Mouse (Mus musculus) kidney, postnatal 0 days (tissue): Measurements from ENCODE around the gene Srsf3. TPM values are rescaled to one million over a fixed set of nuclear protein-coding genes. Genes with fewer than 3 reads are reported as not detected.
"Not testable (repeated sequence)": the region's sequence is repeated elsewhere in the genome, so short reads cannot be mapped to it uniquely, and the experiment has no call there.

ENCODE experiments used
- ATAC-seq: fragments of 200-750 bp; cut with Nextera tagmentation; replicated peaks from 2 replicates; pipeline ENCODE4 v1.8.0; 2017; ENCODE audit warnings: low read depth, moderate number of reproducible peaks, moderate TSS enrichment, moderate library complexity; ENCODE audit not compliant: low FRiP score
- DNase-seq: peaks from one replicate; pipeline ENCODE4 v3.0.0-alpha.2; 2016; ENCODE audit warnings: low spot score
- H3K27ac ChIP-seq: fragments of 300-500 bp; sonication (generic); 2 replicates; pipeline ENCODE4 v1.5.1; 2014; ENCODE audit warnings: mild to moderate bottlenecking
- H3K27me3 ChIP-seq: fragments of 300-500 bp; sonication (generic); 2 replicates; pipeline ENCODE4 v1.6.1; 2014; ENCODE audit warnings: low read length, mixed read lengths; ENCODE audit not compliant: insufficient read depth
- H3K36me3 ChIP-seq: fragments of 300-500 bp; sonication (generic); 2 replicates; pipeline ENCODE4 v1.6.1; 2014; ENCODE audit warnings: low read length, mixed read lengths; ENCODE audit not compliant: insufficient read depth
- H3K4me1 ChIP-seq: fragments of 300-500 bp; sonication (generic); replicated peaks from 2 replicates; pipeline ENCODE4 v1.6.1; 2014; ENCODE audit warnings: antibody characterized with exemption, low read length, mixed read lengths; ENCODE audit not compliant: insufficient read depth
- H3K4me2 ChIP-seq: fragments of 300-500 bp; sonication (generic); 2 replicates; pipeline ENCODE4 v1.6.1; 2014; ENCODE audit warnings: mild to moderate bottlenecking, low read length, moderate library complexity, mixed read lengths
- H3K4me3 ChIP-seq: fragments of 300-500 bp; sonication (generic); replicated peaks from 2 replicates; pipeline ENCODE4 v1.5.1; 2014; ENCODE audit warnings: low read depth, low read length
- H3K9ac ChIP-seq: fragments of 300-500 bp; sonication (generic); 2 replicates; pipeline ENCODE4 v1.6.1; 2014; ENCODE audit warnings: low read depth, low read length
- H3K9me3 ChIP-seq: fragments of 300-500 bp; sonication (generic); replicated peaks from 2 replicates; pipeline ENCODE4 v1.6.1; 2016; ENCODE audit warnings: low read length, inconsistent platforms, mixed read lengths
- CTCF ChIP-seq: IDR thresholded peaks from 2 replicates; pipeline ENCODE4 v1.5.1; 2016; ENCODE audit warnings: antibody characterized with exemption, low read depth, mild to moderate bottlenecking, moderate library complexity
- WGBS: fragments of 180-500 bp; shearing (Covaris S2); extraction: QIAGEN DNeasy Blood & Tissue Kit; methylation state at CpG from one replicate; pipeline ENCODE4 v1.1.7; 2014; 5-methylcytosine and 5-hydroxymethylcytosine counted together
- polyA plus RNA-seq: library from polyadenylated mRNA; unstranded; fragments of >200 nt; fragmentation: Nextera tagmentation; extraction: Ambion mirVana; gene quantifications from 2 replicates; pipeline ENCODE4 v1.2.1, GENCODE M21; 2015

Srsf3 gene
- polyA plus RNA-seq, 1 experiment from 2014 or later, result 456 TPM

DNA sequence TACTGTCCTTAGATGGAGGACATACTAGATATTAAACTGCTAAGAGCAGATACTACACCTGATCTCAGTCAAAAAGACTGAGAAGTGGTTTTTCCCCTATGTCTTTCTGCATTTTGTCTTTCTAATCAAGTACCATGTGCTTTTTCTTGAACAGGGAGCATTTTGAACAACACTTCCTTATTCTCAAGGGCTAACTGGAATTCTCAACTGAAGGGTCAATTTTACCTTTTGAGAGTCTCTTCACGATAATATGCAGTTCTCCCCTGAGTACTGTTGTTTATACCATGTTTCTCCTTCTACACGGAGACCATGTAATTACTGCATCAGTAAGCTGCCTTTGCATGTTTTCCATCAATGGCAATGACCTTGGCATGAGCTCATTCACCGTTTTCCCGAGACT lies 42.4 kb upstream of the Srsf3 start:
- Histone ChIP-seq H3K4me1 (no peaks in the 10 kb centered on the region), H3K36me3 (peaks cover 25% of the 10 kb centered on the region), H3K27ac (no peak overlapping the region), H3K4me3 (no peak overlapping the region), H3K9ac (no peak overlapping the region), H3K4me2 (no peak overlapping the region), H3K9me3 (no peaks in the 10 kb centered on the region), H3K27me3 (no peaks in the 10 kb centered on the region)
- WGBS, result 76% methylated on average over 4 of the region's 4 CpGs
- ATAC-seq (no peak), DNase-seq (no peak)
- no peak for TF ChIP-seq CTCF

DNA sequence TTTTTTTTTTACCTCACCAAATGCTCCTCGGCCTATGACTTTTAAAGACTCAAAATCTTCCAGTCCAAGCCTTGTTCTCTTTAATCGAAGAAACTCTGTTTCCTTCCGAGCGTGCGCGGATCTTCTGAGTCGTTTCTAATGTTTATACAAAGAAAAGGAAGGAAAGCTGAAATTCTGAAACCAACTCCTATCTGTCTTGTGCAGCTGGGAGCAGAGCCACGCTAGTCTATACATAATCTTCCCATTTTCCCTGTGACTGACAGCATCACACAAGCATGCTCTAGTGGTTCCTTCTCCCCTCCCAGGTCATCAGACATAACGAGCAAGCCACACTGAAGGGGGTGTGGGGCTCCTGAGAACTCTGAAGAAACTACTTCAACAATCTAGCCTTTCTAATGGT lies 41.1 kb upstream of the Srsf3 start:
- TF ChIP-seq CTCF, result no peak
- no peak overlapping the region for H3K27ac ChIP-seq
- no peak overlapping the region for H3K4me3 ChIP-seq
- no peak for DNase-seq
- WGBS, result 81% methylated on average over 9 of the region's 9 CpGs
- no peaks in the 10 kb centered on the region for H3K9me3 ChIP-seq
- no peaks in the 10 kb centered on the region for H3K27me3 ChIP-seq
- ATAC-seq, result no peak
- no peak overlapping the region for H3K9ac ChIP-seq
- no peaks in the 10 kb centered on the region for H3K4me1 ChIP-seq
- H3K4me2 ChIP-seq, result no peak overlapping the region
- H3K36me3 ChIP-seq, result peaks cover 25% of the 10 kb centered on the region

DNA sequence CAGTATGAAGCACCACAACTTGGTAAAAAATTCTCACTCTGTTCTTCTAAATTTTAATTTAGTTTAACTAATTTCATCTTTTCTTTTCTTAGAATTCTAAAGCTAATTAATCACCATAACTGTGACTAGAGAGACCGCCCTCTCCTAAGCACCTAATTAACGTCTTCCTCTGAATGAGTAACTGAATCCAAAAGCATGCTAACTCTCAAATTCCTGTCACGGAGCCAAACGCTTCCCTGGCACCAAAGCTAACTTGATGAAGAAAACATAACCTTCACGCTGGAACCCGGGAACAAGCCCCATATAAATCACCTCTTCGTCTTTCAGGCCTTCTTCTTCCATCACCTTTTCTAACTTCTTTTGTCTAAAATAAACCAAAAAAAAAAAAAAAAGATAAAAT lies 40.3 kb upstream of the Srsf3 start:
- H3K36me3 ChIP-seq, result peaks cover 26% of the 10 kb centered on the region

DNA sequence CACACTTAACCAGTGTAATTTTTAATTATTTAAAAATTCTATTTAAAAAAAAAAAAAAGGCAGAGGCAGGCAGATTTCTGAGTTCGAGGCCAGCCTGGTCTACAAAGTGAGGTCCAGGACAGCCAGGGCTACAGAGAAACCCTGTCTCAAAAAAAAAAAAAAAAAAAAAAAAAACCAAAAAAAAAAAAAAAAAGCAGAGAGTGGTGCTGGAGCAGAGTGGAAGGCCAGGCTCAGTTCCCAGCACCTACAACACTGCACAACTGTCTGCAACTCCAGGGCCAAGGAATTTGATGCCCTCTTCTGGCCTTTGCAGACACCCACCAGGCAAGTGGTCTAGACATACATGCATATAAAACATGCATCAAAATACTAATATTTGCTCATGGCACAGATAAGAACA lies 39.4 kb upstream of the Srsf3 start:
- H3K27me3 ChIP-seq, result not testable (repeated sequence)

More for the DNA sequence above, 40.3 kb upstream of the Srsf3 start:
- H3K9me3 ChIP-seq, result no peaks in the 10 kb centered on the region
- H3K4me1 ChIP-seq, result no peaks in the 10 kb centered on the region
- 35% methylated on average over 7 of the region's 7 CpGs for WGBS
- H3K4me3 ChIP-seq, result no peak overlapping the region
- no peak overlapping the region for H3K27ac ChIP-seq
- H3K9ac ChIP-seq, result no peak overlapping the region
- H3K4me2 ChIP-seq, result no peak overlapping the region
- DNase-seq (peak; percentile 19), ATAC-seq (no peak)
- H3K27me3 ChIP-seq, result no peaks in the 10 kb centered on the region
- no peak for TF ChIP-seq CTCF

DNA sequence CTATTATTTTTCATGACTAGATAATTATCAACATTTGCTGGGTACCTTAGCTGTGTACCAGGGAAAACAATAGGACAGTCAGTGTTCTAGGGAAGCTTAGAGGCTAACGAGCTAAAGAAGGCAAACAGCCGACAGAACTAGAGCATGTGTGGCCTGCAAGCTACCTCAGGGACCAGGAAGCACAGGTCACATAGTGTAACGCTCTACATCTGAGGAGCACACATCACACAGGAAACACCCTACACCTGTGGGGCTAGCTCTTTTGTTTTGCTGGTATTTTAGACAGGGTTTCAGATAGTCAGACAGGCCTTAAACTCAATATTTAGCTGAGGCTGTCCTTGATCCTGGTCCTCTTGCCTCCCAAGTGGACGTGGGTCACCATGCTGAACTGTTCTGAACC lies 37.8 kb upstream of the Srsf3 start:
- no peaks in the 10 kb centered on the region for H3K4me1 ChIP-seq

More for the DNA sequence above, 39.4 kb upstream of the Srsf3 start:
- not testable (repeated sequence) for ATAC-seq, H3K9me3 ChIP-seq, H3K4me1 ChIP-seq, H3K27ac ChIP-seq, H3K9ac ChIP-seq, H3K4me2 ChIP-seq, DNase-seq, H3K4me3 ChIP-seq
- WGBS, result 100% methylated on average over 1 of the region's 1 CpGs
- peaks cover 31% of the 10 kb centered on the region for H3K36me3 ChIP-seq

DNA sequence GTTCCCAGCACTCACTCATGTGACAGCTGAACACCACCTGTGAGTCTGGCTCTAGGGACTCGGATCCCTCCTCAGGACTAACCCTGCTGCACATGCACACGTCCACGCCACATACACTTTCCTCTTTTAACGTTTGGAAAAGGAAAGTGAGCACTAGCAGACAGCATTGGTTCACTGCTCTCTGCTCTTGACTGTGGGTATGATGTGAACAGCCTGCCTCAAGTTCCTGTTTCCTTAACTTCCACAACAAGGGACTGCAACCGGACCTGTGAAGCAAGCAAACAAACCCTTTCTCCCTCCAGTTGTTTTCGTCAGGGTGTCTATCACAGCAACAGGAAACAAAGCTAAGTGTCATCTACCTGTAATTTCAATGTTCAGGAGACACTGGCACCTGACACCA lies 32.0 kb upstream of the Srsf3 start:
- no peak overlapping the region for H3K4me3 ChIP-seq
- no peaks in the 10 kb centered on the region for H3K4me1 ChIP-seq
- ATAC-seq, result no peak
- no peak for TF ChIP-seq CTCF
- H3K9ac ChIP-seq, result no peak overlapping the region
- H3K4me2 ChIP-seq, result no peak overlapping the region
- H3K9me3 ChIP-seq, result no peaks in the 10 kb centered on the region
- H3K27ac ChIP-seq, result no peak overlapping the region
- no peaks in the 10 kb centered on the region for H3K27me3 ChIP-seq
- 84% methylated on average over 6 of the region's 6 CpGs for WGBS
- DNase-seq, result no peak
- H3K36me3 ChIP-seq, result peaks cover 32% of the 10 kb centered on the region; the same call in 1 of the 2 replicates

More for the DNA sequence above, 37.8 kb upstream of the Srsf3 start:
- peaks cover 38% of the 10 kb centered on the region for H3K36me3 ChIP-seq
- H3K9me3 ChIP-seq, result no peaks in the 10 kb centered on the region
- no peak for ATAC-seq
- no peak overlapping the region for H3K4me3 ChIP-seq
- no peak for DNase-seq
- no peak overlapping the region for H3K27ac ChIP-seq
- no peak for TF ChIP-seq CTCF
- H3K27me3 ChIP-seq, result no peaks in the 10 kb centered on the region
- 83% methylated on average over 4 of the region's 4 CpGs for WGBS
- no peak overlapping the region for H3K9ac ChIP-seq
- no peak overlapping the region for H3K4me2 ChIP-seq

DNA sequence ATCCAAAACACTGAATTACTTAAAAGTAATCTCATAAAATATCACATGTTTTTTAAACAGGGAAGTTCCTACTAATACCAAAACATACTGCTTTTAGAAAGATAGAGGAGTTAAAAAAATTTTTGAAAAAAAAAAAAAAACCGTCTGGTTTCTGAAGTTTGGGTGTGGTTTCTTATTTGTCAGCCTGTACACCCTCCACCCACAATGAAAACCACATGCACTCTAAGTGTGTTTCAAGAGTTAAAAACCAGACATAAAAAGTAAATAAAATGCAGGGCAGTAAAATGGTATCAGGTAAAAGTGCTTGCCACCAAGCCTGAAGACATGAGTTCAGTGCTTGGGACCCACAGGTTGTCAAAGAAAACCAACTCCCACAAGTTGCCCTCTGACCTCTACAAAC lies 28.7 kb upstream of the Srsf3 start:
- Histone ChIP-seq H3K4me2 (no peak overlapping the region), H3K4me1 (no peaks in the 10 kb centered on the region), H3K4me3 (no peak overlapping the region), H3K9me3 (no peaks in the 10 kb centered on the region), H3K9ac (no peak overlapping the region), H3K36me3 (peaks cover 16% of the 10 kb centered on the region; the same call in 1 of the 2 replicates), H3K27ac (no peak overlapping the region), H3K27me3 (no peaks in the 10 kb centered on the region)
- 77% methylated on average over 1 of the region's 1 CpGs for WGBS
- ATAC-seq (no peak), DNase-seq (no peak)
- no peak for TF ChIP-seq CTCF
